Mouse (Mus musculus) fibroblast of lung, adult 2 months (primary cell): ENCODE measurements around the gene Cacna1a.
"Not testable (repeated sequence)": the region's sequence is repeated elsewhere in the genome, so short reads cannot be mapped to it uniquely, and the experiment has no call there.

Experiments
- DNase-seq: peaks from one replicate; pipeline ENCODE4 v3.0.0-alpha.2; 2011; ENCODE audit warnings: low read depth

Cacna1a gene

GRCm38 (mm10) chr8:84592015-84592662, 203.9 kb downstream of the Cacna1a start:
- DNase-seq = no peak

- DNase-seq = no peak
Observed at GRCm38 (mm10) chr8:84593143-84593542, 204.9 kb downstream of the Cacna1a start.

GRCm38 (mm10) chr8:84594099-84594780, 206.0 kb downstream of the Cacna1a start:
- no peak for DNase-seq

- no peak for DNase-seq
Observed at GRCm38 (mm10) chr8:84595648-84596047, 207.4 kb downstream of the Cacna1a start.

- DNase-seq = no peak
Observed at GRCm38 (mm10) chr8:84599401-84599800, 211.2 kb downstream of the Cacna1a start.

GRCm38 (mm10) chr8:84600311-84600907, 212.2 kb downstream of the Cacna1a start:
- DNase-seq = no peak

GRCm38 (mm10) chr8:84601221-84601751, 213.0 kb downstream of the Cacna1a start:
- DNase-seq = no peak

GRCm38 (mm10) chr8:84614512-84615223, 226.4 kb downstream of the Cacna1a start:
- DNase-seq = no peak

GRCm38 (mm10) chr8:84615666-84616485, 227.6 kb downstream of the Cacna1a start:
- DNase-seq = no peak

- no peak for DNase-seq
Observed at GRCm38 (mm10) chr8:84617005-84617404, 228.8 kb downstream of the Cacna1a start.

- DNase-seq = no peak
Observed at GRCm38 (mm10) chr8:84621102-84621625, 232.9 kb downstream of the Cacna1a start.

- not testable (repeated sequence) for DNase-seq
Observed at GRCm38 (mm10) chr8:84623425-84623824, 235.2 kb downstream of the Cacna1a start.

- DNase-seq = no peak
Observed at GRCm38 (mm10) chr8:84629586-84629985, 241.3 kb downstream of the Cacna1a start.

GRCm38 (mm10) chr8:84630145-84630544, 241.9 kb downstream of the Cacna1a start:
- no peak for DNase-seq

- DNase-seq = no peak
Observed at GRCm38 (mm10) chr8:84631813-84632212, 243.6 kb downstream of the Cacna1a start.

- DNase-seq = no peak
Observed at GRCm38 (mm10) chr8:84633841-84634584, 245.8 kb downstream of the Cacna1a start.

- DNase-seq = no peak
Observed at GRCm38 (mm10) chr8:84634849-84635304, 246.6 kb downstream of the Cacna1a start.

- no peak for DNase-seq
Observed at GRCm38 (mm10) chr8:84635397-84636050, 247.3 kb downstream of the Cacna1a start.

- no peak for DNase-seq
Observed at GRCm38 (mm10) chr8:84636051-84636691, 247.9 kb downstream of the Cacna1a start.
